Mouse (Mus musculus) kidney, adult 2 months (tissue): ENCODE results near the gene Zic1. TPM values are rescaled to one million over a fixed set of nuclear protein-coding genes. Genes with fewer than 3 reads are reported as not detected.

Source experiments
- DNase-seq: peaks from one replicate; pipeline ENCODE4 v3.0.0; 2021
- H3K27ac ChIP-seq: fragments of 200-500 bp; 2 replicates; pipeline ENCODE4 v1.5.1; 2012; ENCODE audit warnings: low read depth, low read length, control low read depth, inconsistent platforms; ENCODE audit not compliant: insufficient read depth
- H3K27me3 ChIP-seq: fragments of 200-500 bp; replicated peaks from 2 replicates; pipeline ENCODE4 v1.6.1; 2012; ENCODE audit warnings: mild to moderate bottlenecking, moderate library complexity, low read length, inconsistent platforms; ENCODE audit not compliant: control insufficient read depth, insufficient read depth
- H3K36me3 ChIP-seq: fragments of 200-500 bp; 2 replicates; pipeline ENCODE4 v1.6.1; 2012; ENCODE audit warnings: mild to moderate bottlenecking, moderate library complexity, low read length, inconsistent platforms; ENCODE audit not compliant: control insufficient read depth, insufficient read depth
- H3K4me1 ChIP-seq: fragments of 200-500 bp; 2 replicates; pipeline ENCODE4 v1.6.1; 2011; ENCODE audit warnings: low read length; ENCODE audit not compliant: control insufficient read depth, insufficient read depth
- H3K4me3 ChIP-seq: fragments of 200-500 bp; 2 replicates; pipeline ENCODE4 v1.5.1; 2011; ENCODE audit warnings: mild to moderate bottlenecking, low read depth, low read length, control low read depth; ENCODE audit not compliant: insufficient read depth
- CTCF ChIP-seq: fragments of 200-500 bp; conservative IDR thresholded peaks from 2 replicates; pipeline ENCODE4 v1.5.1; 2011; ENCODE audit warnings: low read depth, mild to moderate bottlenecking, control low read depth, low read length, moderate library complexity, mixed read lengths; ENCODE audit not compliant: insufficient read depth, insufficient read length
- POLR2A ChIP-seq: fragments of 200-500 bp; IDR thresholded peaks from one replicate; pipeline ENCODE4 v1.6.1; 2011; ENCODE audit warnings: low read depth, low read length, control low read depth
- WGBS: fragments of 180-500 bp; shearing (Covaris S2); methylation state at CpG from one replicate; pipeline ENCODE4 v1.1.7; 2018; 5-methylcytosine and 5-hydroxymethylcytosine counted together
- polyA plus RNA-seq: library from polyadenylated mRNA; depleted of rRNA; stranded (reverse); fragments of >200 nt; gene quantifications from 2 replicates; pipeline ENCODE4 v1.2.3, GENCODE M21; 2012

The Zic1 gene
- polyA plus RNA-seq, 1 experiment, result not detected

- H3K4me3 ChIP-seq, result no peak overlapping the region
- peaks cover 8% of the 10 kb centered on the region; the same call in 1 of the 2 replicates for H3K27me3 ChIP-seq
- no peak for DNase-seq
- under 1% methylated on average over 7 of the region's 7 CpGs for WGBS
- H3K27ac ChIP-seq, result no peak overlapping the region
- H3K4me1 ChIP-seq, result no peaks in the 10 kb centered on the region
- TF ChIP-seq POLR2A, result no peak
- TF ChIP-seq CTCF, result no peak
- no peaks in the 10 kb centered on the region for H3K36me3 ChIP-seq
Observed at GRCm38 (mm10) chr9:91355270-91355589, 10.4 kb downstream of the Zic1 start.

- no peak for TF ChIP-seq CTCF
- TF ChIP-seq POLR2A, result no peak
- H3K27me3 ChIP-seq, result peaks cover 7% of the 10 kb centered on the region; the same call in 1 of the 2 replicates
- H3K4me3 ChIP-seq, result no peak overlapping the region
- no peaks in the 10 kb centered on the region for H3K4me1 ChIP-seq
- WGBS, result 8% methylated on average over 22 of the region's 22 CpGs
- H3K27ac ChIP-seq, result no peak overlapping the region
- no peak for DNase-seq
- H3K36me3 ChIP-seq, result no peaks in the 10 kb centered on the region
Observed at GRCm38 (mm10) chr9:91354434-91355269, 11.0 kb downstream of the Zic1 start.

- no peak for TF ChIP-seq CTCF
- no peak for TF ChIP-seq POLR2A
- WGBS, result 6% methylated on average over 37 of the region's 37 CpGs
- peaks cover 5% of the 10 kb centered on the region; the same call in 1 of the 2 replicates for H3K27me3 ChIP-seq
- no peaks in the 10 kb centered on the region for H3K36me3 ChIP-seq
- DNase-seq, result no peak
- H3K4me3 ChIP-seq, result no peak overlapping the region
- H3K4me1 ChIP-seq, result no peaks in the 10 kb centered on the region
- no peak overlapping the region for H3K27ac ChIP-seq
Observed at GRCm38 (mm10) chr9:91353551-91354433, 11.8 kb downstream of the Zic1 start.

GRCm38 (mm10) chr9:91352786-91353185, 12.8 kb downstream of the Zic1 start:
- DNase-seq, result no peak
- no peaks in the 10 kb centered on the region for H3K4me1 ChIP-seq
- peaks cover 5% of the 10 kb centered on the region; the same call in 1 of the 2 replicates for H3K27me3 ChIP-seq
- H3K27ac ChIP-seq, result no peak overlapping the region
- 3% methylated on average over 15 of the region's 15 CpGs for WGBS
- TF ChIP-seq POLR2A, result no peak
- TF ChIP-seq CTCF, result no peak
- no peaks in the 10 kb centered on the region for H3K36me3 ChIP-seq
- H3K4me3 ChIP-seq, result no peak overlapping the region

GRCm38 (mm10) chr9:91351961-91352411, 13.6 kb downstream of the Zic1 start:
- Histone ChIP-seq H3K4me1 (no peaks in the 10 kb centered on the region), H3K4me3 (no peak overlapping the region), H3K36me3 (no peaks in the 10 kb centered on the region), H3K27ac (no peak overlapping the region), H3K27me3 (peaks cover 4% of the 10 kb centered on the region; the same call in 1 of the 2 replicates)
- 4% methylated on average over 13 of the region's 13 CpGs for WGBS
- TF ChIP-seq POLR2A (no peak), CTCF (no peak)
- DNase-seq, result no peak

GRCm38 (mm10) chr9:91351361-91351760, 14.2 kb downstream of the Zic1 start:
- WGBS, result 8% methylated on average over 5 of the region's 5 CpGs
- H3K27me3 ChIP-seq, result peaks cover 4% of the 10 kb centered on the region; the same call in 1 of the 2 replicates

More at GRCm38 (mm10) chr9:91351361-91351760, 14.2 kb downstream of the Zic1 start:
- Histone ChIP-seq H3K4me3 (no peak overlapping the region), H3K4me1 (no peaks in the 10 kb centered on the region), H3K36me3 (no peaks in the 10 kb centered on the region), H3K27ac (no peak overlapping the region)
- no peak for TF ChIP-seq CTCF
- TF ChIP-seq POLR2A, result no peak
- DNase-seq, result no peak
